Mouse (Mus musculus) frontal cortex, postnatal 25 days (tissue): Measurements from ENCODE around the gene Slc35b2.

Experiments
- DNase-seq, 2 experiments: peaks; one replicate each; pipeline ENCODE4 v3.0.0; 2022; ENCODE audit warnings: low spot score in 2 of 2

The Slc35b2 gene

GRCm38 (mm10) chr17:45545278-45545961, 18.3 kb upstream of the Slc35b2 start:
- no peak for DNase-seq

DNA sequence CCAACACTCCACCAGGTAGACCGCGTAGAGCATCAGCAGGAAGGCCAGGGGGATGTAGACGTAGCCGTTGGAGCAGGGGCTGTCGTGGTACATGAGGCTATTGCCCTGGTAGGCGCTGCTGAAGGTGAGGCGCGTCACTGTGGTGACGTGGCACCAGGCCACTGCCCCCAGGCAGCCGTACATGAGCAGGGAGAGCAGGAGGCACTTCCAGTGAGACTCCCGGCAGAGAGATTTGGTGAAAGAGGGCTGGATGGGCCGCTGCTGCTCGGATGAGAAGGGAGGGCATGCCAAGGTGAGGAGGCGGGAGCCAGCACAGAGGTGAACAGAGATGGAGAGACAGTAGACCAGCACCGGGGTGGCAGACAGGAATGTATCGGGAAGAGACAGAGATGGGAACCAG, 16.7 kb upstream of the Slc35b2 start:
- DNase-seq, result no peak

DNA sequence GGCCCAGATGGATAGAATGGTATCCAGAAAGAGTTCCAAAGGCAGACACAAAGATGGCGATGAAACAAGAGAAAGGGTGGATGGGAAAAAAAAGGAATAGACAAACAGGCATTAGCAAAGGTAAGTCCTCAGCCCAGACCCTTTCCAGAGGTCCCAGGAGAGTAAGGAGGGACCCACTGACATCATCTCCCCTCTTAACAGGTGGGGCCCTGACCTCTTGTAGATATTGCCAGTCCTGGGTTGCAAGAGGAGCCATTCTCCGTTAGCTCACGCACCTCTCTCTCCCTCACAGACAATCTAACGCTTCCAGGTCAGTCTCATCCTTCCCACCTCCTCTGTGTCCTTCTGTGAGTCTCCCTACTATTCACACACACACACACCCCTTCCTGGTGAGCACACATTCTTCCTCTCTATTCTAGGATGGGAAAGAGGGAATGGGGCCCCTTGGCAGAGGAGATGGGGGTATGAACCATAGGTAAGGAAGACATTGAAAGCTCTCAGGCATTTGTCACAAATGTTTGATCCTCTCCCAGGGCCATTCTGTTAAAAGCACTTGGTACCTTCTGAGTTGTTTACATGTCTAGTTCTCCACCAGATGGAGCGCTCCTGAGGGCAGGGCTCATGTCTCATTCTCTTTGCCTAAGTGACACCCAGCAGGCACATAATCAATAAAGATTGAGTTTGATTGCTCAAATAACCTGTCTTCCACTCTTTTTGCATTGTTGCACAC, 16.0 kb upstream of the Slc35b2 start:
- DNase-seq, result no peak

- no peak for DNase-seq
These were observed 14.8 kb upstream of the Slc35b2 start for GRCm38 (mm10) chr17:45548541-45549512.

- no peak for DNase-seq
These were observed 14.0 kb upstream of the Slc35b2 start, which contains the start of gene Tmem151b for GRCm38 (mm10) chr17:45549617-45550181. Tmem151b (minus strand) TSS chr17:45549677.

- no peak for DNase-seq
These were observed 13.4 kb upstream of the Slc35b2 start for GRCm38 (mm10) chr17:45550253-45550652.

GRCm38 (mm10) chr17:45551249-45551796, 12.4 kb upstream of the Slc35b2 start:
- no peak for DNase-seq

DNA sequence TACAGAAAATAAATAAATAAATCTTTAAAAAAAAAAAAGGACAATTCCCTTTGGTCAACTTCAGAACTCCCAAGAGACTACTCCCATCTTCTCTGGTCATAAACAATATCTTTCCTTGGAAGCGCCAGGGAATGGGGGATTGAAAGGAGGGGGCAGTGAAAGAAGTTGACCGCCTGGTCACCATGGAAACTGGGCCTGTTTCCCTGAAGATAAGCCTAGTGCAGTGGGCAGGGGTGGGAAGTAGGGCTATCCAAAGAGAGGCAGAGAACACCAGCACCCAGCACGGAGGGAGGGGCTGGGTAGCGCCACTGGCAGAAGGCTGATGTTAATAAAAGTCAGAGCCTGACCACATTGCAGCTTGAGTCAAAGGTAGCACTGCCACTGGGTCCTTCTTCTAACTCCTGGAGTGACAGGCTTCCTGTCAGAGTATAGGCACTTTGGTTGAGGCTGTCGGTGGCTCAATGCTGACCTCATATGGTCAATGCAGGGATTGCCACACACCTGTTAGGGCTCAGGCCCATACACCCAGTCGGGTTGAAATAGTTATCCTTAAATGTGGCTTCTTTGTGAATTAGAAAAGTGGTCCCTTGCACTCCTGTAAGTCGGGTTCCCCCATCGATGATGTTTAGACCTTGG, 11.7 kb upstream of the Slc35b2 start:
- peak; percentile 80 to 85 for DNase-seq

GRCm38 (mm10) chr17:45553065-45553464, 10.6 kb upstream of the Slc35b2 start:
- no peak for DNase-seq

- DNase-seq, result no peak
These were observed 9.3 kb upstream of the Slc35b2 start for GRCm38 (mm10) chr17:45554420-45554819.

DNA sequence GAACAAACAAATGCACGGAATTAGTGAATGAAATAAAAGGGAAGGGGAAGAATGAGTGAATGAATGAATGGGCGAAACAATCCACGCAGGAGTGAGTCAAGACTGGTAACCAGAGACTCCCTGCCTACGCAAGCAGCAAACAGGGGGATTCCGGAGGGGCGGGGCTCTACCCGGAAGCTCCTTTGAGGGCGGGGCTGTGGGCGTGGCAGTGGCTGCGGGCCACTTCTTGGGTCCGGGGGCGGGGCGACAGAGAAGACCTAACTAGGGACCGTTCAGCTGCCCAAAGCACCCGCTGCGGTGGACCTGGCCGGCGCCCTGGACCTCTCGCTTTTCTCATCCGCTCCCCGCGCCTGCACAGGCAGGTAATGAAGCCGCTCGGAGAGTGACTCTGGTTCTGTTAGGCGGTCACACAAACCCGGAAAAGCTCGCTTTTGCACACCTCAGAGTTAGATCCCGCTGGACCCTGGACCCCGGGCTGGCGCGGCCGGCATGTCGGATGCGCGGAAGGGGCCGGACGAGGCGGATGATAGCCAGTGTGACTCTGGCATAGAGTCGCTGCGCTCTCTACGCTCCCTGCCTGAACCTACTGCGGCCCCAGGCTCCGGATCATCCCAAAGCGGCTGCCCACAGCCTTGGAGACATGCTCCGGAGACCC, 8.1 kb upstream of the Slc35b2 start, which contains the start of gene Nfkbie:
Gene Nfkbie (plus strand): TSS at position 252 of the 655 bp plus-strand sequence.
- DNase-seq, result peak; percentile 79 to 84

GRCm38 (mm10) chr17:45556107-45556489, 7.6 kb upstream of the Slc35b2 start:
- no peak for DNase-seq

DNA sequence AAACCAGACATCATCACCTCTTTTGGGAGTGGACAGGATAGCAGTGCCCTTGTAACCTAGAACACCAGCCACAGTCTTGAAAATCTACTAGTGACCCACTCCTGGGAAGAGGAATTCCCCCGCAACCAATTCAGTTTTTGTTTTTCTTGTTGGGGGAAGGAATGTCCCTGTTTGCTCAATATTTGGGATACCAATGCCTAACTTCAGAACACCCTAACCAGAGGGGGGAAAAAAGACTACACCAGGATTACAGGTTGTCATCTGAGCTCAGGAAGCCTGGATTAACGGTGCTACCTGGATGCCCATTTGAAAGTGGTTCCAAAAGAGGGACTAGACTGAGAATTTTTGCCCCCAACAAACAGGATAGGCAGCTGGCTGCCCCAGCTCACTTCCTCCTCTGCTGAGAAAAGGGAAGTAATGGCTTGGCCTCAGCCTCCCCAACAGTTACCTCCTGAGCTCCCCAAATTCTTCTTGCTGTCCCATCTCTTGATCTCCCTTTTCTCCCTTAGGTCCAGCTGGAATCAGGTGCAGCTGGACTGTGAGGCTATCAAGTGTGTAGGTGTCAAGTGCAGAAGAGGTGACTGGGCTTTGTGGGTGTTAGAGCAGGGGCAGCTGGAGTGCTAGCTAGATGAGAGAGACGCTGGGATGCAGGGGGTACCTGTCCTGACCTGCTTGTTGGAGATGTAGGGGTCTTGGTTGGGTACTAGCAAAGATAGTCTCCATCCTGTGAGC, 7.0 kb upstream of the Slc35b2 start:
- DNase-seq, result no peak

DNA sequence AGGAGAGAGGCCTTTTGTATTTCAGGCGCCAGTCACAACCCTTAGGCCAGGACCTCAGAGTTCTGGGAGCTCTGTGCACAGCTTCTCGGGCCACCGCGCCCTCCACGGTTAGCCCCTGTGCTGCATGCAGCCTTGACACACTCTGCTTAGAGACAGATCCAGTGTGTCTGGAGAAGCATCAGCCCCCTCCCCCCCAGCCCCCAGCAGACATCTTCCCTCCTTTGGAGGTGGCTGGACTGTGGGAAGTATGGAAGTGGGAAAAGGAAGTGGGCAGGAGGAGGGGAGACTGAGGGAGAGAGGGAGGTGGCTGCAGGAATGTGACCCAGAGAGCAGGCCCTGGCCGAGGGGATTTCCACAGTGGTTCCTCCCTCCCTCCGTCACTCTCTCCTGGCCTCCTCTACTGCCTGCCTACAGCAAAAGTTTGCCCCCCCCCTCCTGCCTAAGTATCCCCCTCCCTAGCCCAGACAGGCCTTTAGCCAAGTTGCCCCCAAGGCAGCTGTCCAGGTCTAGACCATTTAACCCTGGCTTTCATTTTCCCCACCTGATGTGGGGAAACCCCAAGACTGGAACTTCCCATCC, 6.3 kb upstream of the Slc35b2 start:
- DNase-seq, result no peak

DNA sequence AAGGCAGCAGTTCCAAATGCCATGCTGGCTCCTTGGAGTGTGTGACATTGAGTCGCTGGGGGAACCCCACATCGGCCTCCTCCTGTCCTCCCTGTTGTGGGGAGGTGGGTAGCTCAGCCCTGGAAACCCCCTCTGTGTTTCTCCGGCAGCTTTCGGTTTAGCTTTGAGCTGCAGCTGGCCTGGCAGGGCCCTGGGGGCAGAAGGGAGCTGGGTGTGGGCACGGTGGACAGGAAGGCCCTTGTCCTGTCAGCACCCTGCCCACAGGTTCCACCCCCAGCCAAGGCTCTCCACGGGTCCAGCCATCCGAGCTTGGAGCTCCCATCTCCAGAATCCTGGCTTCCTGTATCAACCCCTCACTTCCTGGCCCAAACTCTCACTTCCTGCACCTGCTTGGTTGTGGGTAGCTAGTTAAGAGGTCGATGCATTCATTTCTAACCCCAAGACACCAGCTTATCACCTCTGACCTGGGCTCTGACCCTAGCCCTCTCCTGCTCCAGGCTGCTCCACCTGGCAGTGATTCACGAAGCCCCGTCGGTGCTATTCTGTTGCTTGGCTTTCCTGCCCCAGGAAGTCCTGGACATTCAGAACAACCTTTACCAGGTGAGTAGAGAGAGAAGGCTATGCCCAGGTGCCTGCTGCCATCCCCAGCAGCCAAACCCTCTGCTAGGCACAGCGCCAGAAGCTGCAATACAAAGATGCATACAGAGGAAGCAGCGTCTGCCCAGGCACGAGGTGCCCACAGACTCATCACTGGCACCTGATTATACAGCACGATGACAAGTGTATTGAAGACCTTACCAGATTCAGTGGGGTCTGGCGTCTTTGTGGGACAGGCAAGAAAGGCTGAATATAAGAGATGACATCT, 5.4 kb upstream of the Slc35b2 start:
- DNase-seq, result no peak

- no peak for DNase-seq
These were observed 3.7 kb upstream of the Slc35b2 start for GRCm38 (mm10) chr17:45559732-45560525.

DNA sequence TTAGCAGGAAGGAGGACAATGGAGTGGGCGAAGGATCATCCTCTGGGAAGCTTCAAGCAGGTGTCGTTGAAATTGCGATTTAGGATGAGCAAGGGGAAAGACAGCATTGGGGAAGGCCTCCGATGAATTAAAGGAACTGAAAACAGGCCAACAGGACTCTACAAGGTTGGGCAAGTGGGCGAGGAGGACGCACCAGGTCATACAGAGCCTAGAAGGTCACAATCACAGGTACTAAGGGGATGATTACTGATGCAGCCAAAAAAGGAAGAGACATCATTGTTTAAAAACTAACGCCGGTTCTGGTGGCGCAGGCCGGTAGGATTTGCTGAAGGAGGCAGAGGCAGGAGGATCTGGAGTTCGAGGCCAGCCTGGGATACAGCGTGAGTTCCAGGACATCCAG, 458 bp upstream of the Slc35b2 start:
- DNase-seq, result no peak
